Mouse (Mus musculus) telencephalon, adult 2 months (tissue): ENCODE data around the gene Gm29094.
"Not testable (repeated sequence)": the region's sequence is repeated elsewhere in the genome, so short reads cannot be mapped to it uniquely, and the experiment has no call there.

Source experiments
- DNase-seq: peaks from one replicate; pipeline ENCODE4 v3.0.0-alpha.2; 2011; ENCODE audit warnings: low read depth, low spot score

The Gm29094 gene

GRCm38 (mm10) chr9:89198969-89199416 is at the start of gene Gm29094, which contains the start of gene Bcl2a1b:
Gene Gm29094, plus strand, starts transcription at chr9:89199379.
Gene Bcl2a1b, plus strand, starts transcription at chr9:89199209.
- not testable (repeated sequence) for DNase-seq

DNA sequence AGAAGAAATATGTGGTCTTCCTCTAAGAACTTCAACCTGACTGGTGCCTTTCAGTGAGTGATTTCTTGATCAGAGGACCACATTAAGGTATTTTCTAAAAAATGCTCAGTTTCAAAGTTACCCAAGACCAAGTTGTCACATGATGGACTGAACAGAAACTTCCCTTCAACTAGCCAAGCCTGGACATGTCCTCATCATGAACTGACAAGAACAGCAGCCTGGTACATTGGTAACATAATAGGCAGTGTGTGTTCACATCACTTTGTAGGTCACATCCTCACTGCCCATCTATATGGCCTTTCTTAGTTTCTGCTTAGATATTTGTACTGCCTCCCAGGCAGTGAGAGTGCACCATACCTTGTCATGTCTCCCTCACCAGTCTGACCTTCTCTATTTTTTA is 26.6 kb upstream of the Gm29094 start:
- not testable (repeated sequence) for DNase-seq

DNA sequence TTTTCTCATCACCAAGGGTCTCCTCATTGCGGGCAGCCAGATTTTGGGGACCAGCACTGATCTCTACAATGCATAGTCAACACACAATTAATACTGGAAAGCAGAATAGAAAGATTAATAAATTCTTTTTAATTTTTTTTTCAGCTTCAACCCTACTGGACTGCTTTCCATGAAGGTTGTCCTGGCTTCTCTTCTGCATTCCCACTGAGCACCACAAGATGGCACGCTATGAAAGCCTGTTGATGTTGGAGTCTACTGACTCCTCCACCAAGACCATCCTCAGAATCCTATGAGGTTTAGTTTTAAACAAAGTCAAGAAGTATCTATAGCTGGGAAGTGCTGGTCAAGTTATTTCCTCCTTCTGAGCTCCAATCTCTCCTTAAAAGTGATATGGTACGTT is 20.3 kb upstream of the Gm29094 start:
- DNase-seq: not testable (repeated sequence)

- DNase-seq: not testable (repeated sequence)
Observed at GRCm38 (mm10) chr9:89179469-89179868, 19.7 kb upstream of the Gm29094 start.

GRCm38 (mm10) chr9:89187006-89187405 is 12.2 kb upstream of the Gm29094 start:
- not testable (repeated sequence) for DNase-seq

DNA sequence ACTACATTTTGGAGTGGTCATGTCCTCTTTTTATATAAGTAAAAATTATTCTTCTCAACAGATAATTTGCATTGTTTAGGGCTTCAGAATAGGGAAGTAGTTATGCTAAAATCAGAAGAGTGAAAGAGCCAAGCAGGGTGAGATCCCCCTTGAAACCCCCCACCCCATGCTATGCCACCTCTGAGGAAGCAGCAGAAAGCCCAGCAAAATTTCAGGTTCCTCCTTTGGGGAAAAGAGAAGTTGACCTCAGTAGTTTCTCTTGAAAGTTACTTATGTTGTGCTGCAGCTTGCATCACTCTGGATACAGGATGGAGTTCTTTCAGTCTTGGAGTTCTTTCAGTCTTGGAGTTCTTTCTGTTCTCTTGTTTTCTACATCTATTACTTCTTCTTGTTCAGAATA is 3.7 kb upstream of the Gm29094 start:
- DNase-seq: not testable (repeated sequence)

- DNase-seq: not testable (repeated sequence)
Observed at GRCm38 (mm10) chr9:89197509-89197908, 1.7 kb upstream of the Gm29094 start.

DNA sequence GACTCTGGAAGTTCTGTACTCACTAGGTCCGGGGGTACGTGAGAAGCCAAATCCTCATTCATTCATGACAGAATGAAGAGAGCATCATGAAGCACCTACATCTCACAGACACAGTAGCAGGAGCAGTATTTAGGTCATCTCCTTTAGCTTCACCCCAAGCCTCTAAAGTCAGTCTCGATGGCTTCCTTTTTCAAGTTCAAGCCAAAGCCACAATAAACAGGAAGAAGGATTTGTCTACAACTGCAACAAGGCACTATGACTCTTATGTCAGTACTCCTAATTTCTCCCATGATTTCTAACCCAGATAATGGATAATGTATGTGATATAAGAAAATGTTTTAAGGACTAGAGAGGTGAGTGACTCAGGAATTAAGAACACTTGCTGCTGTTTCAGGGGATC is 830 bp upstream of the Gm29094 start:
- not testable (repeated sequence) for DNase-seq

- not testable (repeated sequence) for DNase-seq
Observed at GRCm38 (mm10) chr9:89202256-89202655, 3.1 kb downstream of the Gm29094 start.

DNA sequence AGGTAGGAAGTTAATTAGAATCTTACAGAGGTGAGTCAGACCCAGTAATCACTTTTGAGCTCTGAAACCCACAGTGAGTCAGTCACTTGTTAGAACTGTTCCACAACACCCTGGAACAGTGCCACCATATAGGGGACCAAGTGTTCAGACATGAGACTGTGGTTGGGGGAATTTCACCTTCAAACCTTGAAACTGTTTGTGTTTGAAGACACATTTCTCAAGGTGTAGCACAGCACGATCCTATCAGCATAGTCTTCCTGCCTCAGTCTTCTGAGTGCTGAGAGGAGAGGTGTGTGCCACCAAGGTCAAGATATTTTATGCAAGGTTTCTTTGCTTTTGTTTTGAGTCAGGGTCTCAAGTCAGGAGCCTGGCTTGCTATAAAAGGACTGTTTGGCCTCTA is 9.8 kb downstream of the Gm29094 start:
- DNase-seq: not testable (repeated sequence)

DNA sequence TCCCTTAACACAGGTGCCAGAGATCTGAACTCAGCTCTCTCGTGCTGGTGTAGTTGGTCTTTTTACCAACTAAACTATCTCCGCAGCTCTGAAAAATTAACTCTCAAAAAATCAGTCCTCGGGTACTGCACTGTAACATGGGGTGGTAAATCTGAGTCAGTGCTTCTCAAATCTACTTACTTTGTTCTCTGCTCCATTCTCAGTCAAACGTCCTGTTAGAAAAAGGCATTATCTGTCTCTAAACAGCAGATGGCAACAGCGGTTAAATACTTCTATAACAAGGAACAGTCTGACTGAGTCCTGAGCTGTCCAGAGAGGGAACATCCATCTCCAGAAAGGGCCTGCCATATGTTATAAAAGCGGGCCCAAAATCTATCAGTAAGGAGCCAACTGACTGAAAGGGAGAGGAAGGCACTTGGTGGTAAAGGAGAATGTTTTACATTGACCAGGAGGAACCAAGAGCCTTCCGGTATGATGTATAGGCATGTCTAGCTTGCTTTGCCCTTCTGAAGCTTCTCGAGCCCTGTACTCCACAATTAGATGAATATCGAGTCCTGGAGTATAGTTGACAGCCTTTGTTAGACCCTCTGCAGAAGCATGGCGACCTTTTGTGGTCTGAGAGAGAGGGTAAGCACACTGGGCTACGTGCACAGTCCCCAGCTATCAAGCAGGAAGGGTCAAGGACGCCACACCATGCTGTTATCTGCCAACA is 11.3 kb downstream of the Gm29094 start, which contains the start of gene Mthfs:
Gene Mthfs (plus strand): TSS at position 324 of the 712 bp plus-strand sequence.
- DNase-seq: not testable (repeated sequence)

DNA sequence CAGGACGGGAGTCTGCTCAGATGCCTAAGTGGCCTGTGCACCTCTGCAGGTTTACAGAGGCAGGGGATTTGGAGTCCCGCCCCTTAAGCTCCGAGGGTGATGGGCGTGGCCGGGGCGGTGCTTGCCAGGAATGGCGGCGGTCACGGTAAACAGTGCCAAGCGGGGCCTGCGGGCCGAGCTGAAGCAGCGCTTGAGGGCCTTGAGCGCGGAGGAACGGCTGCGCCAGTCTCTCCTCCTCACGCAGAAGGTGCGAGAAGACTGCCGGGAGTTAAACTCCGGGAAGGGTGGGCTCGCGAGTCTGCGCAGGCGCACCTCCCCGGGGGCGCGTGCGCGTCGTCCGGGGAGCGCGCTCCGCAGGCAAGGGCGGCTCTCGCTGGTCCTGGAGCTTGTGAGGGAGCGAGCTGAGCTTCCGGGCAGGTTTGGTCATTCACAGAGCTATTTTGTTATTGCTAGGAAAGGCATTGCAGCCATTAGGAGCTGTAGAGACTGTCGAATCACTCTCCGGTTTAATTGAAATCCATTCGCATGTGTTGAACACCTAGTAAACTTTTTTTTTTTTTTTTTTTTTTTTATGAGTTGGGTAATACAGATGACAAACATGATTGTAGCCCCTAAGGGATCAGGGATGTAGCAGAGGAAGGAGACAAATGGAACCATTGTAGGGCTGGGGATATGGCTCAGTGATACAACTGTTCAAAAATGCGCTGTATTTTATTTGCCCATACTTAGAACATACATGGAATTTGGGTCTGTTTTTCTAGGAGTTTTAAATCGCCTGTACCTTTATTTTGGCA is 12.1 kb downstream of the Gm29094 start:
- not testable (repeated sequence) for DNase-seq

DNA sequence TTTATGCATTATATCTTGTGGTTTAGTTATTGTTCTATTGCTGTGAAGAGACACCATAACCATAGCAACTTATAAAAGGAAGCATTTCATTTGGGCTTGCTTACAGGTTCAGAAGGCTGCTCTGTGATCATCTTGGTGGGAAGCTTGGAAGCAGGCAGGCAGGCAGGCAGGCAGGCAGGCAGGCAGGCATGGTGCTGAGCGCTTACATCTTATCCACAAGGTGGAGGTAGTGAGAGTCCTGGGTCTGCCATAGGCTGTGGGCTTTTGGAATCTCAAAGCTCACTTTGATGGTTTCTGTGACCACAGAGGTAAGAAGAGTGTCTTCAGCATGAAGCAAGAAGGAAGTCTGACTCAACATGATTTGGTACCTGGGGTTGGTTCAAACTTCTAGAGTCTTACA is 13.2 kb downstream of the Gm29094 start:
- not testable (repeated sequence) for DNase-seq

GRCm38 (mm10) chr9:89218174-89218573 is 19.0 kb downstream of the Gm29094 start:
- not testable (repeated sequence) for DNase-seq

GRCm38 (mm10) chr9:89219668-89220067 is 20.5 kb downstream of the Gm29094 start:
- not testable (repeated sequence) for DNase-seq

DNA sequence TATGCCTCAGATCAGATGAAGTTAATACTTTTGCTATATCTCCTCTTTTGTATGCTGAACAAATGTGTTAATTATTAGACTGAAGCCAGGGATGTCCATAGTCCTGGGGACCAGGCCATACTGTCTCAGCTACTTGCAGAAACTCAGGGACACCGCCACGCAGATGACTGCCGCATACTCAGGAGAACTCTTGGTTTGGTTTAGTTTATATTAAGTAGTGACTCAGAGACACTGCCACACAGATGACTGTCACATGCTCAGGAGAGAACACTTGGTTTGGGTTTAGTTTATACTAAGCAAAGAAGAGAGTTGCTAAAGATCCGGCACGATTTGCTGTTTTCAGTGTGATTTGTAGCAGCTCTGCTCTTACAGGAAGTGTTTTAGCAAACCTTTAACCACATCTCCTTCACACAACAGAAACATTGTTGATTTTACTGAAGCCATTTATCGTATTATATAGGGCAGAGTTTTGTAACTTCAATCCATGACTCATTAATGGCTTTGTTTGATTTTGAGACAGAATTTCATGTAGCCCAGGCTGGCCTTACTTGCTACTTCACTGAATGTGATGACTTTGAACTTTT is 21.6 kb downstream of the Gm29094 start:
- not testable (repeated sequence) for DNase-seq

DNA sequence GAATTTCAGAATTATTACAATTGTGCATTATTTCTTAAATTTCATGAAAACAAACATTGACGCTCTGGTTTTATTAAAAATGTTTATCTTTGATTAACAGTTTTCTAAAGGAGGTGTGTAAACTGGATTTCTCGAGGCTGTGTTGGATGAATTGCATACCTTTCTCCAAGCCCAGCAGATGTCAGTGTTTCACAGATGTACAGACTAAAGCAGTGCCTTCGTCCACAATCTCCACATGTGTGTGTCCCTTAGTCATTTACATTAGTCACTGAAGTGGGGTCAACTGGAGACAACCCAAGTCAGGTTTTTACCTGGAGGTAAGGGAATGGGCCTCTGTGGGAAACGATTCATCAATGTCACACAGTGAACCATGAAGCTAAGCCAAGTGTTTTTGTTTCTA is 26.9 kb downstream of the Gm29094 start:
- no peak for DNase-seq

DNA sequence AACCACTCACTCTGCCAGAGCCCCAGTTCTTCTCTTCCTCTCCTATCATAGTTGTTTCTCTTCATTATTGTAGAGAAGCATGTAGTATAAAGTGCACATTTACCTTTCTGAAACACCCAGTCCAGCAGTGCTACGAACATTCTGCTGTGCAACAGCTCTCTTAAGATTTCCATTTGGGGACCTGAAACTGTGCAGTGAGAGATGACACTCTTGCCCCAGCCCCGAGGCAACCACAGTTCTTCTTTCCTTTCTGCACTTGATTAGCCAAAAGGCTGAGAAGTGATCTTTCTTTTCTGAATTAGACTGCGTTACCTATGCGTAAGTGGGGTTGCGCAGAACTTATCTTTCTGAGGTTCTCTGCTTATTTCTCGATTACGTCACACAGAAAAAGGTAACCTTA is 28.9 kb downstream of the Gm29094 start:
- no peak for DNase-seq

- not testable (repeated sequence) for DNase-seq
Observed at GRCm38 (mm10) chr9:89230897-89231497, 31.8 kb downstream of the Gm29094 start.

DNA sequence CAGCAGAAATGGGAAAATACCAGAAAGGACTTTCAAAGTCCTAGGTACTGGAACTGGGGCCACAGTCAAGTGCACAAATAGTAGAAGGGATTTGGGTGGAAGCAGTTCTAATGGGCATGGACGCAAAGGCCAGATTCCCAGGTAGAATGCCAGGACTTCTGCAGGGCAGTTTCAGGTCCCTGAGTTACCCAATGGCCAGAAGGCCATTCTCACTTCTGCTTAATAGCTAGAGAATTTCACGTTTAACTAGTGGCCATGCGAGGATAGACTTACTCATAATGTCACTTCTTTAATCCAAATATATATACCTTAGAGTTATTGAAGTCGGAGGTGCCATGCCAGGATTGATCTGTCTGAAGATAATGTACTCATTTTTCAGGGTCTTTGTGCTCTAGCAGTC is 38.0 kb downstream of the Gm29094 start:
- DNase-seq: not testable (repeated sequence)

GRCm38 (mm10) chr9:89238976-89239505 is 39.9 kb downstream of the Gm29094 start:
- not testable (repeated sequence) for DNase-seq
